Mouse (Mus musculus) kidney, adult 2 months (tissue): ENCODE measurements around the gene Fbxl17. TPM values are rescaled to one million over a fixed set of nuclear protein-coding genes. Genes with fewer than 3 reads are reported as not detected.

Experiments used
- DNase-seq: peaks from one replicate; pipeline ENCODE4 v3.0.0; 2021
- H3K27ac ChIP-seq: fragments of 200-500 bp; 2 replicates; pipeline ENCODE4 v1.5.1; 2012; ENCODE audit warnings: low read depth, low read length, control low read depth, inconsistent platforms; ENCODE audit not compliant: insufficient read depth
- H3K27me3 ChIP-seq: fragments of 200-500 bp; replicated peaks from 2 replicates; pipeline ENCODE4 v1.6.1; 2012; ENCODE audit warnings: mild to moderate bottlenecking, moderate library complexity, low read length, inconsistent platforms; ENCODE audit not compliant: control insufficient read depth, insufficient read depth
- H3K36me3 ChIP-seq: fragments of 200-500 bp; 2 replicates; pipeline ENCODE4 v1.6.1; 2012; ENCODE audit warnings: mild to moderate bottlenecking, moderate library complexity, low read length, inconsistent platforms; ENCODE audit not compliant: control insufficient read depth, insufficient read depth
- H3K4me1 ChIP-seq: fragments of 200-500 bp; 2 replicates; pipeline ENCODE4 v1.6.1; 2011; ENCODE audit warnings: low read length; ENCODE audit not compliant: control insufficient read depth, insufficient read depth
- H3K4me3 ChIP-seq: fragments of 200-500 bp; 2 replicates; pipeline ENCODE4 v1.5.1; 2011; ENCODE audit warnings: mild to moderate bottlenecking, low read depth, low read length, control low read depth; ENCODE audit not compliant: insufficient read depth
- CTCF ChIP-seq: fragments of 200-500 bp; conservative IDR thresholded peaks from 2 replicates; pipeline ENCODE4 v1.5.1; 2011; ENCODE audit warnings: low read depth, mild to moderate bottlenecking, control low read depth, low read length, moderate library complexity, mixed read lengths; ENCODE audit not compliant: insufficient read depth, insufficient read length
- POLR2A ChIP-seq: fragments of 200-500 bp; IDR thresholded peaks from one replicate; pipeline ENCODE4 v1.6.1; 2011; ENCODE audit warnings: low read depth, low read length, control low read depth
- WGBS: fragments of 180-500 bp; shearing (Covaris S2); methylation state at CpG from one replicate; pipeline ENCODE4 v1.1.7; 2018; 5-methylcytosine and 5-hydroxymethylcytosine counted together
- polyA plus RNA-seq: library from polyadenylated mRNA; depleted of rRNA; stranded (reverse); fragments of >200 nt; gene quantifications from 2 replicates; pipeline ENCODE4 v1.2.3, GENCODE M21; 2012

Fbxl17 gene
- polyA plus RNA-seq, 1 experiment = 10.2 TPM

- TF ChIP-seq CTCF (no peak), POLR2A (no peak)
- no peak overlapping the region for H3K4me3 ChIP-seq
- DNase-seq = no peak
- H3K27ac ChIP-seq = no peak overlapping the region
- no peaks in the 10 kb centered on the region for H3K27me3 ChIP-seq
- no peaks in the 10 kb centered on the region for H3K36me3 ChIP-seq
- 83% methylated on average over 5 of the region's 5 CpGs for WGBS
- H3K4me1 ChIP-seq = no peaks in the 10 kb centered on the region
Observed at GRCm38 (mm10) chr17:63161953-63162352, 337.9 kb downstream of the Fbxl17 start.

GRCm38 (mm10) chr17:63159196-63159595 lies 340.6 kb downstream of the Fbxl17 start:
- 81% methylated on average over 7 of the region's 7 CpGs for WGBS
- no peak for DNase-seq
- TF ChIP-seq CTCF (no peak), POLR2A (no peak)
- no peaks in the 10 kb centered on the region for H3K36me3 ChIP-seq
- H3K27ac ChIP-seq = no peak overlapping the region
- H3K4me3 ChIP-seq = no peak overlapping the region
- H3K4me1 ChIP-seq = no peaks in the 10 kb centered on the region
- H3K27me3 ChIP-seq = no peaks in the 10 kb centered on the region

- H3K27me3 ChIP-seq = no peaks in the 10 kb centered on the region
- TF ChIP-seq CTCF (no peak), POLR2A (no peak)
- H3K27ac ChIP-seq = no peak overlapping the region
- no peaks in the 10 kb centered on the region for H3K4me1 ChIP-seq
- no peak for DNase-seq
- H3K36me3 ChIP-seq = no peaks in the 10 kb centered on the region
- WGBS = 67% methylated on average over 3 of the region's 3 CpGs
- H3K4me3 ChIP-seq = no peak overlapping the region
Observed at GRCm38 (mm10) chr17:63158436-63158835, 341.4 kb downstream of the Fbxl17 start.

GRCm38 (mm10) chr17:63157906-63158305 lies 341.9 kb downstream of the Fbxl17 start:
- no peak for DNase-seq
- Histone ChIP-seq H3K36me3 (no peaks in the 10 kb centered on the region), H3K27me3 (no peaks in the 10 kb centered on the region), H3K4me3 (no peak overlapping the region), H3K4me1 (no peaks in the 10 kb centered on the region), H3K27ac (no peak overlapping the region)
- WGBS = 52% methylated on average over 6 of the region's 6 CpGs
- no peak for TF ChIP-seq CTCF
- TF ChIP-seq POLR2A = no peak

- Histone ChIP-seq H3K27ac (no peak overlapping the region), H3K4me3 (no peak overlapping the region), H3K4me1 (no peaks in the 10 kb centered on the region), H3K36me3 (no peaks in the 10 kb centered on the region), H3K27me3 (no peaks in the 10 kb centered on the region)
- DNase-seq = no peak
- TF ChIP-seq CTCF (no peak), POLR2A (no peak)
- 96% methylated on average over 7 of the region's 7 CpGs for WGBS
Observed at GRCm38 (mm10) chr17:63157019-63157418, 342.8 kb downstream of the Fbxl17 start.

- H3K4me1 ChIP-seq = no peaks in the 10 kb centered on the region
- 81% methylated on average over 2 of the region's 2 CpGs for WGBS
- H3K4me3 ChIP-seq = no peak overlapping the region
- no peak for DNase-seq
- TF ChIP-seq POLR2A (no peak), CTCF (no peak)
- no peak overlapping the region for H3K27ac ChIP-seq
- H3K27me3 ChIP-seq = no peaks in the 10 kb centered on the region
- H3K36me3 ChIP-seq = no peaks in the 10 kb centered on the region
Observed at GRCm38 (mm10) chr17:63146514-63146913, 353.3 kb downstream of the Fbxl17 start.

GRCm38 (mm10) chr17:63145751-63146491 lies 353.9 kb downstream of the Fbxl17 start:
- Histone ChIP-seq H3K4me1 (no peaks in the 10 kb centered on the region), H3K27ac (no peak overlapping the region), H3K36me3 (no peaks in the 10 kb centered on the region), H3K27me3 (no peaks in the 10 kb centered on the region), H3K4me3 (no peak overlapping the region)
- TF ChIP-seq CTCF = no peak
- TF ChIP-seq POLR2A = no peak
- DNase-seq = peak; percentile 27
- WGBS = 45% methylated on average over 12 of the region's 12 CpGs

GRCm38 (mm10) chr17:63145311-63145741 lies 354.5 kb downstream of the Fbxl17 start:
- no peak for DNase-seq
- Histone ChIP-seq H3K27me3 (no peaks in the 10 kb centered on the region), H3K4me1 (no peaks in the 10 kb centered on the region), H3K36me3 (no peaks in the 10 kb centered on the region), H3K4me3 (no peak overlapping the region), H3K27ac (no peak overlapping the region)
- 65% methylated on average over 5 of the region's 5 CpGs for WGBS
- TF ChIP-seq CTCF (no peak), POLR2A (no peak)
